Mouse (Mus musculus) intestine, postnatal 0 days (tissue): ENCODE measurements at regions not wholly inside any gene's neighbourhood (a gene's known extent, or its start where the extent isn't known, plus 50 kb on each side); places are given as distances from the start of the nearest gene placed in this dataset.
A peak's percentile ranks its signal among the peaks of the same experiment; 100 is the strongest.

Experiments used
- ATAC-seq: fragments of 200-750 bp; cut with Nextera tagmentation; 2 replicates; pipeline ENCODE4 v1.8.0; 2017; ENCODE audit warnings: mild to moderate bottlenecking, moderate TSS enrichment, moderate library complexity
- H3K27ac ChIP-seq: fragments of 300-500 bp; sonication (generic); 2 replicates; pipeline ENCODE4 v1.5.1; 2014; ENCODE audit warnings: mild to moderate bottlenecking, low read depth, low read length, moderate library complexity
- H3K27me3 ChIP-seq: fragments of 300-500 bp; sonication (generic); replicated peaks from 2 replicates; pipeline ENCODE4 v1.6.1; 2014; ENCODE audit warnings: low read length, mixed read lengths; ENCODE audit not compliant: control insufficient read depth, insufficient read depth
- H3K36me3 ChIP-seq: fragments of 300-500 bp; sonication (generic); 2 replicates; pipeline ENCODE4 v1.6.1; 2014; ENCODE audit warnings: mild to moderate bottlenecking, moderate library complexity; ENCODE audit not compliant: control insufficient read depth, insufficient read depth
- H3K4me1 ChIP-seq: fragments of 300-500 bp; sonication (generic); replicated peaks from 2 replicates; pipeline ENCODE4 v1.6.1; 2014; ENCODE audit warnings: antibody characterized with exemption, low read length, mixed read lengths; ENCODE audit not compliant: control insufficient read depth, insufficient read depth
- H3K4me2 ChIP-seq: fragments of 300-500 bp; sonication (generic); replicated peaks from 2 replicates; pipeline ENCODE4 v1.6.1; 2014; ENCODE audit warnings: low read depth, mild to moderate bottlenecking, moderate library complexity
- H3K4me3 ChIP-seq: fragments of 300-500 bp; sonication (generic); 2 replicates; pipeline ENCODE4 v1.5.1; 2014; ENCODE audit warnings: low read depth, low read length
- H3K9ac ChIP-seq: fragments of 300-500 bp; sonication (generic); 2 replicates; pipeline ENCODE4 v1.6.1; 2014; ENCODE audit warnings: mild to moderate bottlenecking, low read depth, low read length
- H3K9me3 ChIP-seq: fragments of 300-500 bp; sonication (generic); 2 replicates; pipeline ENCODE4 v1.6.1; 2016; ENCODE audit warnings: mixed run types; ENCODE audit not compliant: control insufficient read depth
- CTCF ChIP-seq: sonication (generic); IDR thresholded peaks from 2 replicates; pipeline ENCODE4 v1.5.1; 2016; ENCODE audit warnings: low read depth, mild to moderate bottlenecking, control low read depth, antibody characterized with exemption, moderate library complexity
- WGBS: fragments of 180-500 bp; shearing (Covaris S2); extraction: QIAGEN DNeasy Blood & Tissue Kit; methylation state at CpG from one replicate; pipeline ENCODE4 v1.1.7; 2014; 5-methylcytosine and 5-hydroxymethylcytosine counted together

DNA sequence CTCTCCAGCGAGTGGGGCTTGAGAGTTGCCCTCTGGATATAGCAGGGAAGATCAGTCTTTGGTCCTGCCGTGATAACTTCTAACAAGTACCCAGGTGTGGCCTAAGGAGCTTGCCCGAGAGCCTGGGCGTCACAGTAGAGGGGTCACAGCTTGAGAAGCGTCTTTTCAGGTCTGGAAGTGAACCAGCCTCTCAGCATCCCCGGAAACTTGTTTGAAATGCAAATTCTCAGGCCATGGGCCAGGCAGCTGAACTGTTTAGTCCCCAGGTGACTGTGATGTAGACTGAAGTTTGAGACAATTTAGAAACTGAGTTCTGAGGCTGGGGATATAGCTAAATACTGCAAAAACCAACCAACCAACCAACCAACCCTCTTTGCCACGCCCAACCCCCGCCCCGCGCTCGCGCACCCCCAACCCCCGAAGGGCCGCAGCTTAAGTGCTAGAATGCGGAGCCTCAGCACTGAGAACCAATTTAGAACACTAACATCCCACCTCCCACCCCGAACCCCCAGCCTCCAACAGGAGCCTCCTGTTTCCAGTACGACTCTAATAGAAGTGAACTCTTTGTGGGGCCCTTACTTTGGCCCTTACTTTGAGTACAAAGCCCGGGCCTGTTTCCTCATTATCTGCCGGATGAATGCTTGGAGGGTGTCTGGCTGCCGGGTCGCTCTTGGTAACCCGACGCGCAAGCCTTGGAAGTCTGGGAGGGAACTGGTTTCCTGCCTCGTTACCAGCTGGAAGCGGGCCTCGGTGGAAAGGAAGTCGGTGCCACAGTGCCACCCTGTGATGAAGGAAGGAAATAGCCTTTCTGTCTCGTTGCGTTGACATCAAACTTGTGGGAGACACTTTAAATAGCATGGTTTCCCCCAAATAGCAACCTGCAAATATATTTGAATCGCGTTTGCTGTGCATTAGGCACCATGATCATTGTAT is 68.1 kb upstream of the Slc1a4 start:
- no peaks in the 10 kb centered on the region for H3K27me3 ChIP-seq
- no peaks in the 10 kb centered on the region for H3K36me3 ChIP-seq
- TF ChIP-seq CTCF: peak; percentile 95
- H3K4me2 ChIP-seq: peak overlapping the region; percentile 77
- WGBS: 19% methylated on average over 32 of the region's 32 CpGs
- H3K4me1 ChIP-seq: no peaks in the 10 kb centered on the region; the same call in 1 of the 2 replicates
- peak overlapping the region; percentile 31 for H3K4me3 ChIP-seq
- H3K9ac ChIP-seq: peak overlapping the region; percentile 17; the same call in 1 of the 2 replicates
- no peaks in the 10 kb centered on the region for H3K9me3 ChIP-seq
- ATAC-seq: peak; percentile 42; the same call in 1 of the 2 replicates
- H3K27ac ChIP-seq: no peak overlapping the region

DNA sequence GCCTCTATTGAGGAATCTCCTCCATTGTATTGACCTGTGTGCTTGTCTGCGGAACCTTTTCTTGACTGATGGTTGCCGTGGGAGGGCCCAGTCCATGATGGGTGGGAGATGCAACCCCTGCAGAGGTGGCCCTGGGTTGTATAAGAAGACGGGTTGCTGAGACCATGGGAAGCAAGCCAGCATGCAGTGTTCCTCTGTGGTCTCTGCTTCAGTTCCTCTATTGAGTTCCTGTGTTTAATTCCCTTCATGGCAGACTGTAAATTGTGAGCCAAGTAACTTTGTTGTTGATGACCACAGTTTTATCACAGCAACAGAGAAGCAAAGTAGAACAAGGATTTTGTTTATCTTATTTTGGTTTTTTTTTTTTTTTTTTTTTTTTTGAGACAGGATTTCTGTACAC is 70.9 kb upstream of the Slc1a4 start:
- Histone ChIP-seq H3K4me1 (no peaks in the 10 kb centered on the region), H3K4me2 (no peak overlapping the region), H3K36me3 (no peaks in the 10 kb centered on the region), H3K9me3 (no peaks in the 10 kb centered on the region), H3K4me3 (no peak overlapping the region), H3K27me3 (no peaks in the 10 kb centered on the region), H3K9ac (no peak overlapping the region), H3K27ac (no peak overlapping the region)
- TF ChIP-seq CTCF: no peak
- 73% methylated on average over 3 of the region's 3 CpGs for WGBS
- no peak for ATAC-seq

DNA sequence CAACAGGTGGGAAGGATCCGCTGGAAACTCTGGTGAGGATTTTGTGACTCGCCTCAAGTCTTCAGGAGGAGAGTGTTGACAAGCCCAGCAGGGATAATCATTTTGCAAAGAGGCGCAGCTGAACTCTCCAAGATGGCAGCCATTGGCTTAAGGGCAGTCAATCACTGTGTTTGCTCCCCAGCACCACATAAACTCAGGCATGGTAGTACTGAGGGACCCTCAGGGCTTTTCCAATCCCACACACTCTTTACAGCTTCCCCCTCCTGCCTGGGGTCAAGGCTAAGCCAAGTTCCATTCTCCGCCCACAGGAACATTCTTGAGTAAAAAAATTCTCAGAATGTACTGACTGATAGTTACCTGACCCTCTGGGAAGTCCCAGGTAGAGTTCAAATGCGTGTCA is 72.0 kb upstream of the Slc1a4 start:
- H3K4me2 ChIP-seq: no peak overlapping the region
- no peak for ATAC-seq
- no peaks in the 10 kb centered on the region for H3K27me3 ChIP-seq
- no peaks in the 10 kb centered on the region for H3K4me1 ChIP-seq
- H3K4me3 ChIP-seq: no peak overlapping the region
- H3K27ac ChIP-seq: no peak overlapping the region
- H3K9ac ChIP-seq: no peak overlapping the region
- no peak for TF ChIP-seq CTCF
- H3K36me3 ChIP-seq: no peaks in the 10 kb centered on the region
- WGBS: 82% methylated on average over 5 of the region's 5 CpGs
- H3K9me3 ChIP-seq: no peaks in the 10 kb centered on the region

DNA sequence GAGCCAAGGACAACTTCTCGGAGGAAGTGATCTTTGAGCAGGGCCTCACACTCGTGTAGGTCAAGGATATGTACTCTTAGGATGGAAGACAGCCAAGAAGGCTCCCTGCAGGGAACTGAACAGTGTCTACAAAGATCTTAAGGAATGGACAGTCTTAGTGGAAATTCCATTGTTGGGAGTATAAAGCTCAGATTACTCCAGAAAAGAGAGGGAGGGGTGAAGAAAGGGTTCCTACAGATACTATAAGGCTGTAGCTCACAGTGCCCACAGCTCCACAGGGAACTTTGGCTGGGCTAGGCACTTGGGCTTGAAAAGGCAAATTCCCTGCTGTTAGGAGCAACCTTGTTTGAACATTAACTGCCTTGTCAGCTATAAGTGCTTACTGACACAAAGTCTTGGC is 85.6 kb upstream of the Slc1a4 start:
- H3K9ac ChIP-seq: no peak overlapping the region
- peaks cover 13% of the 10 kb centered on the region for H3K9me3 ChIP-seq
- no peak overlapping the region for H3K27ac ChIP-seq
- no peak overlapping the region for H3K4me3 ChIP-seq
- H3K4me2 ChIP-seq: no peak overlapping the region
- H3K36me3 ChIP-seq: no peaks in the 10 kb centered on the region
- H3K27me3 ChIP-seq: no peaks in the 10 kb centered on the region
- H3K4me1 ChIP-seq: no peaks in the 10 kb centered on the region
- no peak for TF ChIP-seq CTCF
- 72% methylated on average over 2 of the region's 2 CpGs for WGBS
- no peak for ATAC-seq

DNA sequence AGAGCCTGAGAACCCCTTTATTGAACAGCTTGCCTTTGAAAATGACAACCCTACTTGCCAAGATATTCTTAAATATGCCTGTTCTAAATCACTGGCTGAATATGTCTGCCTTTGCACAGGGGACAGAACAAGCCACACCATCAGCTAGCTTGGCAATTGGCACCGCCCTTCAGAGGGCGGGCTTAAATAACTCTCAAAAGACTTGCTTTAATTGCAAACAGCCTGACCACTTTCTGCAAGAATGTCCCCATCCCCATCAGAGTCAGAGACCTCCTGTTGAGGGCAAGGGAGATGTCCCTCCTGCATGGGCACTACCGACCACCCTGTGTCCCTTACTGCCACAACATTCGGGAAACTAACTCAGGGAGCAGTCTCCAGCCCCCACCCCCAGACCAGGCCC is 88.4 kb upstream of the Slc1a4 start:
- no peak overlapping the region for H3K4me2 ChIP-seq
- no peaks in the 10 kb centered on the region for H3K36me3 ChIP-seq
- no peaks in the 10 kb centered on the region for H3K27me3 ChIP-seq
- H3K9me3 ChIP-seq: peaks cover 9% of the 10 kb centered on the region
- H3K9ac ChIP-seq: no peak overlapping the region
- no peak overlapping the region for H3K4me3 ChIP-seq
- H3K27ac ChIP-seq: no peak overlapping the region
- no peaks in the 10 kb centered on the region for H3K4me1 ChIP-seq
- no peak for TF ChIP-seq CTCF
- WGBS: 84% methylated on average over 4 of the region's 4 CpGs
- no peak for ATAC-seq

DNA sequence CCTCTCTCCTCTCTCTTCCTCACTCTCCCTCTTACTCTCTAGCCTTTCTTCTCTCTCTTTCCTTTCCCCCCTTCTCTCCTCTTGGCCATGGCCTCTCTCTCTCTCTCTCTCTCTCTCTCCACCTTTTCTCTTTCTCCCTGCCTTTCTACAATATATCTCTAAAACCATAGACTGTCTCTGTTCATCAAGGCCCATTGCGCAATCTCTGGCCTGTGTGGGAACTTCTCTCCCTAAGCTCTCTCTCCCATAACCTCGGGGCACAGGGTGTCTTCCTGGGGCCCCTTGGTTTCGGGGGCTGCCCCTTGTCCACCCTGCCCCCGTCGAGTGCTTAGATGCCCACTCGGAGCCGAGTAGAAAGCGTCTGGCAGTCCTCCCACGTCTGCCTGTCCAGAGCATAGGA is 103.5 kb upstream of the Slc1a4 start:
- Histone ChIP-seq H3K4me3 (no peak overlapping the region), H3K27ac (no peak overlapping the region), H3K36me3 (no peaks in the 10 kb centered on the region), H3K4me2 (no peak overlapping the region), H3K27me3 (no peaks in the 10 kb centered on the region), H3K9me3 (no peaks in the 10 kb centered on the region), H3K4me1 (no peaks in the 10 kb centered on the region), H3K9ac (no peak overlapping the region)
- WGBS: 74% methylated on average over 9 of the region's 9 CpGs
- no peak for TF ChIP-seq CTCF
- no peak for ATAC-seq
